Mouse (Mus musculus): ENCODE results near the gene Dctn1.

DNA sequence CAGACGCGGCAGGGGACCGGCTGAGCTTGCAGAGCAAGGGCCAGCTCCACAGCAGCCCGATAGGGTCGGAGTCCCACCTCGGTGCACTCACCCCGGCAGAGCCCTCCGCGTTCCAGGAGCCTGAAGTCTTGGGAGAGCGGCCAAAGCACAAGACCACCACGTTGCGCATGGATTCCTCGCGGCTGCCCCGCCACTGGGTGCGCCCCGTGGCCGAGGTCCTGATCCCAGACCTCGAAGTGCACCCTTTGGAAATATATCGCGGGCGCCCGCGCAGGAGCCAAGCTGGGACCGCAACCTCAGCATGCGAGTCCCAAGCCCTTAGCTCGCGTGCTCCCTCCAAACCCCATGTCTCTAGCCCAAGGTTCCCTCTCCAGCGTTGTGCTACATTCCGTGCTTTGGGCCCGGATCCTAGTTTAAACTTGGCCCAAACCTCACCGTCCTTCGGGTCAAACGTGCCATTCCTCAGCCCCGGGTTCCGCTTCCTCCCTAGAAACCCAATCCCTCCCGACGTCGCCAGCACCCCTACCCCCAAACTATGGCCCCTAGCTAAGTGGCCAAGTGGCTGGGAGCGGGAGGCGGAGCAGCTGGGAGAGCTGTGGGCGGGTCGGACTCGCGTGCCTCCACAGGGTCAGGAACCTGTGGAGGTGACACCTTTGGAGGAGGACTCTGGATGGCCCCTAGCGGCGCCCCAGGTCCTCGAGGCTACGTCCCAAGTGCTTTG lies 3.6 kb upstream of the Dctn1 start:
- TF ChIP-seq CTCF (IDR thresholded peaks at IDR 0.05; ENCODE audit: low read depth) (no peak), EP300 (IDR thresholded peaks at IDR 0.05; ENCODE audit: low read depth) (no peak)

All from heart, postnatal 0 days (tissue).